Mouse (Mus musculus) hindbrain, embryonic 15.5 days (tissue): ENCODE data around the gene Vash2. TPM values are rescaled to one million over a fixed set of nuclear protein-coding genes. Genes with fewer than 3 reads are reported as not detected.
"Not testable (repeated sequence)": the region's sequence is repeated elsewhere in the genome, so short reads cannot be mapped to it uniquely, and the experiment has no call there.

Source experiments
- ATAC-seq: fragments of 200-750 bp; cut with Nextera tagmentation; 2 replicates; pipeline ENCODE4 v1.8.0; 2017; ENCODE audit warnings: low read depth, moderate number of reproducible peaks, moderate TSS enrichment; ENCODE audit not compliant: low FRiP score
- H3K27ac ChIP-seq: fragments of 300-500 bp; sonication (generic); replicated peaks from 2 replicates; pipeline ENCODE4 v1.5.1; 2015; ENCODE audit warnings: mild to moderate bottlenecking, inconsistent platforms
- H3K27me3 ChIP-seq: fragments of 300-500 bp; sonication (generic); 2 replicates; pipeline ENCODE4 v1.6.1; 2015; ENCODE audit warnings: control low read depth, inconsistent platforms
- H3K36me3 ChIP-seq: fragments of 300-500 bp; sonication (generic); 2 replicates; pipeline ENCODE4 v1.6.1; 2015; ENCODE audit warnings: control low read depth, inconsistent platforms
- H3K4me1 ChIP-seq: fragments of 300-500 bp; sonication (generic); replicated peaks from 2 replicates; pipeline ENCODE4 v1.6.1; 2015; ENCODE audit warnings: control low read depth, inconsistent platforms
- H3K4me2 ChIP-seq: fragments of 300-500 bp; sonication (generic); 2 replicates; pipeline ENCODE4 v1.6.1; 2015; ENCODE audit warnings: moderate library complexity, mild to moderate bottlenecking, inconsistent platforms
- H3K4me3 ChIP-seq: fragments of 300-500 bp; sonication (generic); 2 replicates; pipeline ENCODE4 v1.5.1; 2015; ENCODE audit warnings: mild to moderate bottlenecking, inconsistent platforms
- H3K9ac ChIP-seq: fragments of 300-500 bp; sonication (generic); 2 replicates; pipeline ENCODE4 v1.6.1; 2015; ENCODE audit warnings: inconsistent platforms
- H3K9me3 ChIP-seq: fragments of 300-500 bp; sonication (generic); 2 replicates; pipeline ENCODE4 v1.6.1; 2016; ENCODE audit warnings: control low read depth, inconsistent platforms
- WGBS: fragments of 180-500 bp; shearing (Covaris S2); methylation state at CpG from one replicate; pipeline ENCODE4 v1.1.7; 2015; 5-methylcytosine and 5-hydroxymethylcytosine counted together
- polyA plus RNA-seq: library from polyadenylated mRNA; unstranded; fragments of >200 nt; fragmentation: Nextera tagmentation; extraction: Ambion mirVana; gene quantifications from 2 replicates; pipeline ENCODE4 v1.2.1, GENCODE M21; 2015

Vash2 gene
- 77.3 and 83.6 TPM in 2 replicates for polyA plus RNA-seq

DNA sequence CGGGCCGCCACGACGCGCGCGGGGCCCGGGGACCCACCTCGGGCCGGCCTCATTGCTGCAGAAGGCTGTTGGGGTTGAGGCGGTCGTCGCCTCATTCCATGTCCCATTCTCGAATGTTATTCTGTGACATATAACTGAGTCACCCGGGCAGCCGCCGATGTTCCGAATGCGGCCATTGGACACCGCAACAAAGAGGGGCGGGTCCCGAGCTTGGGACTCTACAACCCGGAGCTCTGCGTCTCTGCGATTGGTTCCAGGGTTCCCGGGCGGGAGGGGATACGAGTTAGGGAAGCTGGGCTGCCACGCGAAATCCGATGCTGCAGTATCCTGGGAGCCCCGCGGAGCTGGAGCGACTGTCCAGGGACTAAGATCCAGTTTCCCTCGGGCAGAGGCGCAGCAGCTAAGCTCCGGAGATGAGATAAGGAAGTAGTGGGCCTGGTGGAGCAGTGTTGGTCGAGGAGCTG is at the start of gene Vash2:
Vash2 (minus strand) TSS at position 197 of the 464 bp plus-strand sequence.
- Histone ChIP-seq H3K4me3 (peak within 1 kb of the TSS; percentile 74), H3K4me2 (peak within 1 kb of the TSS; percentile 80), H3K4me1 (peaks cover 37% of the 10 kb centered on the region), H3K27ac (peak within 1 kb of the TSS; percentile 97), H3K27me3 (no peaks in the 10 kb centered on the region), H3K36me3 (peaks cover 2% of the 10 kb centered on the region; the same call in 1 of the 2 replicates), H3K9ac (peak within 1 kb of the TSS; percentile 84), H3K9me3 (no peaks in the 10 kb centered on the region)
- peak; percentile 98 for ATAC-seq
- WGBS = under 1% methylated on average over 38 of the region's 38 CpGs

GRCm38 (mm10) chr1:191026021-191026713 is 47.1 kb upstream of the Vash2 start, which contains the start of gene Flvcr1:
TSS of gene Flvcr1 (minus strand) at chr1:191026158.
- WGBS = under 1% methylated on average over 50 of the region's 50 CpGs
- peak; percentile 99 for ATAC-seq
- H3K27ac ChIP-seq = peak within 1 kb of the TSS; percentile 93

GRCm38 (mm10) chr1:191025016-191026012 is 46.2 kb upstream of the Vash2 start:
- Histone ChIP-seq H3K27ac (peak overlapping the region; percentile 84), H3K9me3 (no peaks in the 10 kb centered on the region), H3K4me1 (peaks cover 27% of the 10 kb centered on the region), H3K9ac (peak overlapping the region; percentile 82), H3K27me3 (peaks cover 2% of the 10 kb centered on the region; the same call in 1 of the 2 replicates), H3K4me3 (peak overlapping the region; percentile 68), H3K36me3 (peaks cover 8% of the 10 kb centered on the region; the same call in 1 of the 2 replicates), H3K4me2 (peak overlapping the region; percentile 90)
- WGBS = 2% methylated on average over 67 of the region's 69 CpGs
- no peak; the same call in 1 of the 2 replicates for ATAC-seq

More at GRCm38 (mm10) chr1:191026021-191026713, 47.1 kb upstream of the Vash2 start, which contains the start of gene Flvcr1:
- H3K4me2 ChIP-seq = peak within 1 kb of the TSS; percentile 90
- peak within 1 kb of the TSS; percentile 82 for H3K9ac ChIP-seq
- peaks cover 27% of the 10 kb centered on the region for H3K4me1 ChIP-seq
- peaks cover 2% of the 10 kb centered on the region; the same call in 1 of the 2 replicates for H3K27me3 ChIP-seq
- no peaks in the 10 kb centered on the region for H3K9me3 ChIP-seq
- peak within 1 kb of the TSS; percentile 68 for H3K4me3 ChIP-seq
- H3K36me3 ChIP-seq = peaks cover 8% of the 10 kb centered on the region; the same call in 1 of the 2 replicates

DNA sequence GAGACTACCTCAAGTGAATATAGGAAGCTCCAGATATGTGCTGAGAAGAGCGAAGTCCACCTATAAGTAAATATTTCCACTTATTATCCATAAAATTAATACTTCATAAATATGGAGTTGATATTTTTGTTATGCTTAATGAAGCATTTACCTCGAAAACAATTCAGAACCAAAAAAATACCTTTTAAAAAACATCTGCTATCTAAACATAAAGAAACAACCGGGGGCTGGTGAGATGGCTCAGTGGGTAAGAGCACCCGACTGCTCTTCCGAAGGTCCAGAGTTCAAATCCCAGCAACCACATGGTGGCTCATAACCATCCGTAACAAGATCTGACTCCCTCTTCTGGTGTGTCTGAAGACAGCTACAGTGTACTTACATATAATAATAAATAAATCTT is 44.7 kb upstream of the Vash2 start:
- H3K4me1 ChIP-seq = peaks cover 27% of the 10 kb centered on the region
- not testable (repeated sequence) for H3K36me3 ChIP-seq, H3K9ac ChIP-seq, ATAC-seq, H3K9me3 ChIP-seq, H3K27me3 ChIP-seq, H3K4me2 ChIP-seq, H3K4me3 ChIP-seq, H3K27ac ChIP-seq
- 93% methylated on average over 6 of the region's 6 CpGs for WGBS

DNA sequence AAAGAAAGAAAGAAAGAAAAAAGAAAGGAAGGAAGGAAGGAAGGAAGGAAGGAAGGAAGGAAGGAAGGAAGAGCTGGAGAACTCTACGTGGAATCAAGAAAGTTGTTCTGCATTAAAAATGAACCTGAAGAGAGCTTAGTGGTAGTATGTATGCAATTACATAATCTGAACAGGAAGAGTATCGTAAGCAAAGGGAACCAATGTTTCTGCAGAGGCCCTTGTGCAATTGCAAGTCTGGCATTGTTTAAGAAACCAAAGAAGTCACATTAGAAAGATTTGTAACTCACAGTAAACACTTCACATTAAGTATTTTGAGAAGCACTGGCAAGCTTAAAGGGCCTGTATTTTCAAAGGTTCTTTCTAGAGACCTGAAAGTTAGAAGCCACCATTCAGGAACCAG is 44.0 kb upstream of the Vash2 start:
- Histone ChIP-seq H3K4me2 (no peak overlapping the region), H3K4me3 (no peak overlapping the region), H3K9ac (no peak overlapping the region), H3K27ac (no peak overlapping the region), H3K4me1 (peaks cover 27% of the 10 kb centered on the region), H3K36me3 (peaks cover 8% of the 10 kb centered on the region; the same call in 1 of the 2 replicates), H3K9me3 (no peaks in the 10 kb centered on the region), H3K27me3 (no peaks in the 10 kb centered on the region)
- ATAC-seq = no peak
- WGBS = 83% methylated on average over 2 of the region's 2 CpGs

GRCm38 (mm10) chr1:191021016-191021415 is 41.9 kb upstream of the Vash2 start:
- H3K27me3 ChIP-seq = no peaks in the 10 kb centered on the region
- no peaks in the 10 kb centered on the region for H3K9me3 ChIP-seq
- H3K4me3 ChIP-seq = no peak overlapping the region
- H3K4me1 ChIP-seq = peaks cover 19% of the 10 kb centered on the region
- H3K4me2 ChIP-seq = no peak overlapping the region
- H3K9ac ChIP-seq = no peak overlapping the region
- H3K36me3 ChIP-seq = peaks cover 8% of the 10 kb centered on the region; the same call in 1 of the 2 replicates
- no peak for ATAC-seq
- 89% methylated on average over 7 of the region's 7 CpGs for WGBS
- no peak overlapping the region for H3K27ac ChIP-seq

DNA sequence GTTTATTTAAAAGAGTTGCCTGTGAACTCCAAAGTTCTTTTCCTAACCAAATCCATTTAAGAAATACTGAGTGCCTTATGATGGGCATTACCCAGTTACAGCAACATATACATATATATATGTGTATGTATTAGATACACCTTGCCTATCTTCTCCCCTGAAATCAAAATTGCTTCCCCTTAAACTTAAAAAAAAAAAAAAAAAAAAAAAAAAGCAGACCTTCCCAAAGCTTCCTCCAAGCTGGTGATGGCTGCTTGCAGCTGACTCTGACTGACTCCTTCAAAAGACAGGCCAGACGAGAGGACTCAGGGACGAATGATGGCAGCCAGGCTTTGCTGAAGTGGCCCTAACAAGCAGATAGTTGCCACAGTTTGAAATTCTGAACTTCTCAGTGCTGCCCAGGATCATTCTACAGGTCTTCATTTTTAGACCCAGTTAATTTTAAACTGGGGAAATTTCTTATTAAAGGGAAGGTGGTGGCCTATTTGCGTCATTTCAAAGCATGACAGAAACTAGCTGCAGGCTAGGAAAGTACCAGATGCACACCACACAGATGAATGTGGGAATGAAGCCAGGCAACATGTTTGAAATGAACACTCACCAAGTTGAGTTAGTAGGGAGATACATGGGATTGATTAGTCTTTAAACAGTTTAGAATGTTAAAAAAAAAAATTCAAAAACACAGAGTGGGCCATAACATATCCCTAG is 41.3 kb upstream of the Vash2 start:
- no peak overlapping the region for H3K27ac ChIP-seq
- WGBS = 79% methylated on average over 3 of the region's 3 CpGs
- no peak overlapping the region for H3K4me2 ChIP-seq
- peaks cover 8% of the 10 kb centered on the region; the same call in 1 of the 2 replicates for H3K36me3 ChIP-seq
- ATAC-seq = no peak
- no peaks in the 10 kb centered on the region for H3K9me3 ChIP-seq
- no peak overlapping the region for H3K4me3 ChIP-seq
- no peak overlapping the region for H3K9ac ChIP-seq
- no peaks in the 10 kb centered on the region for H3K27me3 ChIP-seq
- peaks cover 19% of the 10 kb centered on the region for H3K4me1 ChIP-seq

GRCm38 (mm10) chr1:191019803-191020202 is 40.7 kb upstream of the Vash2 start:
- H3K9me3 ChIP-seq = no peaks in the 10 kb centered on the region
- ATAC-seq = no peak
- H3K27me3 ChIP-seq = no peaks in the 10 kb centered on the region
- no peak overlapping the region for H3K27ac ChIP-seq
- H3K4me2 ChIP-seq = no peak overlapping the region
- peaks cover 11% of the 10 kb centered on the region for H3K36me3 ChIP-seq
- no peak overlapping the region for H3K4me3 ChIP-seq
- H3K4me1 ChIP-seq = peaks cover 14% of the 10 kb centered on the region
- H3K9ac ChIP-seq = no peak overlapping the region
- WGBS = 94% methylated on average over 5 of the region's 5 CpGs

- Histone ChIP-seq H3K27ac (no peak overlapping the region), H3K4me3 (no peak overlapping the region), H3K9me3 (no peaks in the 10 kb centered on the region), H3K4me2 (no peak overlapping the region), H3K36me3 (peaks cover 44% of the 10 kb centered on the region), H3K27me3 (no peaks in the 10 kb centered on the region), H3K4me1 (no peaks in the 10 kb centered on the region), H3K9ac (no peak overlapping the region)
- 90% methylated on average over 3 of the region's 3 CpGs for WGBS
- no peak for ATAC-seq
These were observed 35.2 kb upstream of the Vash2 start for GRCm38 (mm10) chr1:191014271-191014670.

DNA sequence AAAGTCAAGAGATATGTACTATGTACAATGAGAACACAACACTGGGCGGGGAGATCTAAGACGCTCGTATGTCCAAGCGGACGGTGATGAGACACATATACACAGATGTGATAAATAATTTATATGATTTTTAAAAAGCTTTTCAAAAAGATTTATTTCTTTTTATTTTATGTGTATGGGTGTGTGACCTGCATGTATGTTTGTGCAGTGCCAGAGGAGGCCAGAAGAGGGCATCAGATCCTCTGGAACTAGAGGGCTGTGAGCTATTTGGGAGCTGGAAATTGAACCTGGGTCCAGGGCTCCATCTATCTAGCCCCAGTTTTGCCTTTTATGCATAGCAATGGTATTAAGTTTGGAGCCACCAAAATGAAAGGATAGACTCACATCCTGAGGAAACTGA is 29.6 kb upstream of the Vash2 start:
- Histone ChIP-seq H3K27ac (no peak overlapping the region), H3K27me3 (no peaks in the 10 kb centered on the region), H3K4me2 (no peak overlapping the region), H3K9me3 (no peaks in the 10 kb centered on the region), H3K4me1 (no peaks in the 10 kb centered on the region), H3K4me3 (no peak overlapping the region), H3K36me3 (peaks cover 67% of the 10 kb centered on the region), H3K9ac (no peak overlapping the region)
- ATAC-seq = no peak
- 96% methylated on average over 5 of the region's 5 CpGs for WGBS

DNA sequence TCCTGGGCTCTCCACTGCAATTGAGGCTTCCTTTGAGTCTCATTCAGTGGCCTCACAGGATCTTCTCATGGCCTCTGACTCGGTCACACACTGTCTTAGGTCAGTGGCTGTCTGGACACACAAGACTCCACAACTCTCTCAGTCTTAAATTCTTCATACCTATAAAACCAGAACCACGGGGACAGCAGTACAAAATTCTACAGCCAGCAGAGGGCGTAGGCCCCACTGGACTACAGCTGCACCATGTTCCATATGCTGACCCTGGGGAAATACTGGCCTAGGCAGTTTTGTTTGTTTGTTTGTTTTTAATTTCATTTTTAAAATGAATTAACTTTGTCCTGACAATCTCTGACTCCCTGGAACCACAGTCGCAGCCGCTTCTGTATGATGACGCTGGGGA is 23.1 kb upstream of the Vash2 start:
- H3K9ac ChIP-seq = no peak overlapping the region
- WGBS = 68% methylated on average over 6 of the region's 6 CpGs
- H3K4me1 ChIP-seq = no peaks in the 10 kb centered on the region
- no peak for ATAC-seq
- no peak overlapping the region for H3K4me2 ChIP-seq
- H3K27ac ChIP-seq = no peak overlapping the region
- H3K27me3 ChIP-seq = no peaks in the 10 kb centered on the region
- peaks cover 21% of the 10 kb centered on the region for H3K36me3 ChIP-seq
- H3K4me3 ChIP-seq = no peak overlapping the region
- no peaks in the 10 kb centered on the region for H3K9me3 ChIP-seq
